8 mouse cellular contexts compared by ENCODE assay signal in genomic region chr9:115120276-115120675, GRCm38 (mm10).
DNase-seq lines count a peak whose midpoint lies in the region; ATAC-seq lines count a peak whose summit lies in the region.
"Had no signal": no experiment of that assay in that cellular context is flagged by ENCODE, and none has a peak within 500 bp of the region (broad histone marks: within the 10 kb centered on the region; RNA-seq: fewer than 3 reads in every experiment).

No protein-coding gene starts in this region.

- 76% methylated on average over 5 of the region's 5 CpGs for WGBS in limb, embryonic 12.5 days
- 82% methylated on average over 5 of the region's 5 CpGs for WGBS in limb, embryonic 10.5 days
- whole genome bisulfite sequencing in kidney, embryonic 15.5 days: 69% methylated on average over 5 of the region's 5 CpGs
- WGBS in neural tube, embryonic 13.5 days: 66% methylated on average over 5 of the region's 5 CpGs

- DNase-seq in limb, embryonic 10.5 days (ENCODE audit: low spot score): no peak
- DNase-seq in adrenal gland, postnatal 36 days: peak; percentile 75 to 82
- DNase-seq in retina, embryonic 14.5 days (ENCODE audit: low spot score): no peak
- DNase-seq in left cerebral cortex, adult 18-20 months (ENCODE audit: low spot score in 2 of 2): no peak

- H3K27me3 ChIP-seq in limb, embryonic 12.5 days: 0 out of 2 replicates have a peak, but pooled peaks cover 2% of the 10 kb centered on the region
- H3K27me3 ChIP-seq in limb, embryonic 10.5 days (ENCODE audit: low read depth, poor library complexity, severe bottlenecking): no peaks in the 10 kb centered on the region
- no peaks in the 10 kb centered on the region for H3K27me3 ChIP-seq in kidney, embryonic 15.5 days
- H3K27me3 ChIP-seq in neural tube, embryonic 13.5 days: no peaks in the 10 kb centered on the region
- H3K27me3 ChIP-seq: limb, embryonic 15.5 days had no signal

- H3K4me2 ChIP-seq in limb, embryonic 12.5 days: no peak overlapping the region
- H3K4me2 ChIP-seq in kidney, embryonic 15.5 days: no peak overlapping the region
- no peak overlapping the region for H3K4me2 ChIP-seq in neural tube, embryonic 13.5 days
- H3K4me2 ChIP-seq: limb, embryonic 15.5 days had no signal

- peaks cover 20% of the 10 kb centered on the region for H3K4me1 ChIP-seq in limb, embryonic 12.5 days (replicated peaks)
- H3K4me1 ChIP-seq in limb, embryonic 10.5 days: peaks cover 18% of the 10 kb centered on the region
- peaks cover 29% of the 10 kb centered on the region for H3K4me1 ChIP-seq in kidney, embryonic 15.5 days
- peaks cover 34% of the 10 kb centered on the region for H3K4me1 ChIP-seq in neural tube, embryonic 13.5 days (replicated peaks)

- ATAC-seq in limb, embryonic 12.5 days (ENCODE audit: insufficient number of reproducible peaks, insufficient read depth, low FRiP score, low TSS enrichment, low read depth): no peak
- no peak for ATAC-seq in kidney, embryonic 15.5 days (replicated peaks; ENCODE audit: low FRiP score)
- ATAC-seq in neural tube, embryonic 13.5 days (ENCODE audit: low read depth): no peak

- H3K27ac ChIP-seq in limb, embryonic 12.5 days: peak overlapping the region; percentile 78
- H3K27ac ChIP-seq in limb, embryonic 10.5 days: no peak overlapping the region
- peak overlapping the region; percentile 45; the same call in 1 of the 2 replicates for H3K27ac ChIP-seq in kidney, embryonic 15.5 days
- peak overlapping the region; percentile 59 for H3K27ac ChIP-seq in neural tube, embryonic 13.5 days (replicated peaks)

- no peaks in the 10 kb centered on the region for H3K9me3 ChIP-seq in limb, embryonic 12.5 days
- no peaks in the 10 kb centered on the region for H3K9me3 ChIP-seq in limb, embryonic 10.5 days (replicated peaks)
- no peaks in the 10 kb centered on the region for H3K9me3 ChIP-seq in kidney, embryonic 15.5 days (replicated peaks)
- no peaks in the 10 kb centered on the region for H3K9me3 ChIP-seq in neural tube, embryonic 13.5 days
- H3K9me3 ChIP-seq: limb, embryonic 15.5 days had no signal

- no peak overlapping the region for H3K4me3 ChIP-seq in limb, embryonic 12.5 days (replicated peaks)
- H3K4me3 ChIP-seq in limb, embryonic 10.5 days: no peak overlapping the region
- H3K4me3 ChIP-seq in kidney, embryonic 15.5 days (replicated peaks): no peak overlapping the region
- H3K4me3 ChIP-seq in neural tube, embryonic 13.5 days: no peak overlapping the region
- H3K4me3 ChIP-seq: limb, embryonic 15.5 days had no signal

- H3K9ac ChIP-seq in limb, embryonic 12.5 days (replicated peaks): no peak overlapping the region
- no peak overlapping the region for H3K9ac ChIP-seq in kidney, embryonic 15.5 days
- no peak overlapping the region for H3K9ac ChIP-seq in neural tube, embryonic 13.5 days
- H3K9ac ChIP-seq: limb, embryonic 15.5 days had no signal

- no peaks in the 10 kb centered on the region for H3K36me3 ChIP-seq in limb, embryonic 12.5 days
- no peaks in the 10 kb centered on the region for H3K36me3 ChIP-seq in limb, embryonic 10.5 days
- no peaks in the 10 kb centered on the region for H3K36me3 ChIP-seq in kidney, embryonic 15.5 days
- no peaks in the 10 kb centered on the region for H3K36me3 ChIP-seq in neural tube, embryonic 13.5 days
- H3K36me3 ChIP-seq: limb, embryonic 15.5 days had no signal

Comparison
In these comparisons a context has a peak if more than half of its experiments do, and no peak if none do; other contexts are left out.
1. DNase-seq: peak in adrenal gland, postnatal 36 days (2 of 2); none in limb, embryonic 10.5 days (single experiment), retina, embryonic 14.5 days (single experiment) and left cerebral cortex, adult 18-20 months (0 of 2).